Mouse (Mus musculus) lung, postnatal 0 days (tissue): ENCODE measurements around the gene Trmt2a.

ENCODE experiments used
- CTCF ChIP-seq: IDR thresholded peaks from 2 replicates; pipeline ENCODE4 v1.5.1; 2016; ENCODE audit warnings: antibody characterized with exemption, mild to moderate bottlenecking
- EP300 ChIP-seq: IDR thresholded peaks from 2 replicates; pipeline ENCODE4 v1.6.1; 2016; ENCODE audit warnings: antibody characterized with exemption, mild to moderate bottlenecking, control low read depth

- TF ChIP-seq EP300 (no peak), CTCF (no peak)
These were observed 13.0 kb upstream of the Trmt2a start for GRCm38 (mm10) chr16:18235389-18236065.
